Mouse (Mus musculus) ES-Bruce4 (cell line): ENCODE results near the gene Zeb2. TPM values are rescaled to one million over a fixed set of nuclear protein-coding genes. Genes with fewer than 3 reads are reported as not detected.

Experiments used
- H3K27ac ChIP-seq: 2 replicates; pipeline ENCODE4 v1.5.1; 2012; ENCODE audit warnings: low read length, inconsistent platforms; ENCODE audit not compliant: insufficient read depth
- H3K27me3 ChIP-seq: 2 replicates; pipeline ENCODE4 v1.6.1; 2012; ENCODE audit warnings: mild to moderate bottlenecking, low read length, inconsistent platforms; ENCODE audit not compliant: control insufficient read depth, poor library complexity, insufficient read depth, severe bottlenecking
- H3K36me3 ChIP-seq: 2 replicates; pipeline ENCODE4 v1.6.1; 2012; ENCODE audit warnings: inconsistent platforms, mild to moderate bottlenecking, low read length, moderate library complexity; ENCODE audit not compliant: control insufficient read depth, poor library complexity, insufficient read depth, severe bottlenecking
- H3K4me1 ChIP-seq: one replicate; pipeline ENCODE4 v1.8.1; 2011; ENCODE audit warnings: low read length; ENCODE audit not compliant: control insufficient read depth, insufficient read depth
- H3K4me3 ChIP-seq: 2 replicates; pipeline ENCODE4 v1.5.1; 2011; ENCODE audit warnings: low read depth, mild to moderate bottlenecking, low read length
- H3K9ac ChIP-seq: 2 replicates; pipeline ENCODE4 v1.6.1; 2012; ENCODE audit warnings: low read depth, mild to moderate bottlenecking, inconsistent platforms; ENCODE audit not compliant: poor library complexity, severe bottlenecking
- H3K9me3 ChIP-seq: replicated peaks from 2 replicates; pipeline ENCODE4 v1.6.1; 2012; ENCODE audit warnings: mild to moderate bottlenecking, low read length, inconsistent platforms; ENCODE audit not compliant: control insufficient read depth, poor library complexity, insufficient read depth, severe bottlenecking
- CTCF ChIP-seq: IDR thresholded peaks from one replicate; pipeline ENCODE4 v1.8.1; 2011; ENCODE audit warnings: low read depth, low read length
- EP300 ChIP-seq: IDR thresholded peaks from 2 replicates; pipeline ENCODE4 v1.6.1; 2011; ENCODE audit warnings: low read depth, low read length; ENCODE audit not compliant: insufficient read depth
- POLR2A ChIP-seq: IDR thresholded peaks from one replicate; pipeline ENCODE4 v1.8.1; 2011; ENCODE audit warnings: low read length; ENCODE audit not compliant: insufficient read depth
- polyA plus RNA-seq: library from polyadenylated mRNA; stranded (reverse); fragments of >200 nt; gene quantifications from 2 replicates; pipeline ENCODE4 v1.2.4, GENCODE M21; 2011; ENCODE audit warnings: low read depth; ENCODE audit not compliant: missing spikeins, insufficient read depth, insufficient read length

Gene Zeb2
- polyA plus RNA-seq, 1 experiment = 2.1 TPM

GRCm38 (mm10) chr2:44999906-45000305 is 117.3 kb downstream of the Zeb2 start:
- Histone ChIP-seq H3K27me3 (peaks cover 2% of the 10 kb centered on the region; the same call in 1 of the 2 replicates), H3K27ac (no peak overlapping the region), H3K4me3 (no peak overlapping the region), H3K9me3 (no peaks in the 10 kb centered on the region), H3K36me3 (no peaks in the 10 kb centered on the region), H3K4me1 (no peaks in the 10 kb centered on the region), H3K9ac (no peak overlapping the region)
- TF ChIP-seq POLR2A = no peak
- TF ChIP-seq EP300 = no peak
- TF ChIP-seq CTCF = no peak

DNA sequence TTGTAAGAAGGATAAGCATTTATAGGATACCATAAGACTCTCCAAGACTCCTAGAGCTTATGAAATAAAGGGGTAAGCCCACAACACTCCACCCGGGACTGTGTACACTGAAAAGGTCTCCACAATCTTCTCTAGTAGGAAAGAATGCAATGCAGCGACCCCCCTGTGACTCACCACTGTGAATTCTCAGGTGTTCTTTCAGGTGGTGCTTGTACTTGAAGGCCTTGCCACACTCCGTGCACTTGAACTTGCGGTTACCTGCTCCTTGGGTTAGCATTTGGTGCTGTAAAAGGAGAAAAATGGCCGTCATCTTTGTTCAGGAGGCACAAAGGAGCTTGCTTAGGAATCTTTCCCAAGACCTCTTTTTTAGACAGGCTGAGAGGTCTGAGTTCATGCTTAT is 118.5 kb downstream of the Zeb2 start:
- H3K27me3 ChIP-seq = peaks cover 2% of the 10 kb centered on the region; the same call in 1 of the 2 replicates
- H3K4me3 ChIP-seq = no peak overlapping the region
- no peaks in the 10 kb centered on the region for H3K36me3 ChIP-seq
- no peak overlapping the region for H3K9ac ChIP-seq
- no peaks in the 10 kb centered on the region for H3K4me1 ChIP-seq
- no peak overlapping the region for H3K27ac ChIP-seq
- TF ChIP-seq CTCF (no peak), EP300 (no peak), POLR2A (no peak)
- H3K9me3 ChIP-seq = no peaks in the 10 kb centered on the region

GRCm38 (mm10) chr2:44981646-44982045 is 135.5 kb downstream of the Zeb2 start:
- Histone ChIP-seq H3K27ac (no peak overlapping the region), H3K9ac (no peak overlapping the region), H3K9me3 (no peaks in the 10 kb centered on the region), H3K27me3 (no peaks in the 10 kb centered on the region), H3K36me3 (no peaks in the 10 kb centered on the region), H3K4me1 (no peaks in the 10 kb centered on the region), H3K4me3 (no peak overlapping the region)
- TF ChIP-seq CTCF = no peak
- no peak for TF ChIP-seq POLR2A

GRCm38 (mm10) chr2:44979042-44979721 is 138.0 kb downstream of the Zeb2 start:
- H3K27ac ChIP-seq = no peak overlapping the region
- TF ChIP-seq POLR2A (no peak), EP300 (no peak), CTCF (no peak)

DNA sequence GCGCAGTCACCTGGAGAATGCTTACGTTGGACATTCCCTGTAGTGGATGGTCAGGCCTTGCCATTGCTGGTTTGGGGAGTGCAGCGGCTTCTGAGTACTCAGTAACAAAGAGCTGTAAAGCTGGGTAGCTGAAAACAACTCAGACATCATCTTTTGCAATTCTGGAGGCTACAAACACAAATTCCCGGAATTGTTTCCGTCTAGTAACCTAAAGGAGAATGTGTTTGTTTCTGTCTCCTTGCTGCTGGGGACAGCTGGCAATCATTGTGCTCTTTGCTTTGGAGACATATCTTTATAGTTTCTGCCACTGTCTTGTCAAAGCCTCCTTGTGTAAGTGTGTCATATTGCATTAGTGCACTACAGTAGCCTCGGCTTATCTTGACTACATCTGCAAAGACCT is 139.2 kb downstream of the Zeb2 start:
- no peaks in the 10 kb centered on the region for H3K4me1 ChIP-seq
- TF ChIP-seq POLR2A (no peak), EP300 (no peak), CTCF (no peak)
- no peaks in the 10 kb centered on the region for H3K9me3 ChIP-seq
- H3K9ac ChIP-seq = no peak overlapping the region
- H3K36me3 ChIP-seq = no peaks in the 10 kb centered on the region
- no peak overlapping the region for H3K4me3 ChIP-seq
- no peak overlapping the region for H3K27ac ChIP-seq
- no peaks in the 10 kb centered on the region; the same call in 1 of the 2 replicates for H3K27me3 ChIP-seq

More at GRCm38 (mm10) chr2:44979042-44979721, 138.0 kb downstream of the Zeb2 start:
- H3K4me3 ChIP-seq = no peak overlapping the region
- H3K36me3 ChIP-seq = no peaks in the 10 kb centered on the region
- no peaks in the 10 kb centered on the region for H3K9me3 ChIP-seq
- H3K9ac ChIP-seq = no peak overlapping the region
- H3K4me1 ChIP-seq = no peaks in the 10 kb centered on the region
- H3K27me3 ChIP-seq = no peaks in the 10 kb centered on the region

GRCm38 (mm10) chr2:44977556-44977955 is 139.6 kb downstream of the Zeb2 start:
- TF ChIP-seq POLR2A (no peak), EP300 (no peak), CTCF (no peak)
- Histone ChIP-seq H3K4me3 (no peak overlapping the region), H3K27me3 (no peaks in the 10 kb centered on the region; the same call in 1 of the 2 replicates), H3K9ac (no peak overlapping the region), H3K9me3 (no peaks in the 10 kb centered on the region), H3K36me3 (no peaks in the 10 kb centered on the region), H3K27ac (no peak overlapping the region), H3K4me1 (no peaks in the 10 kb centered on the region)
